In the genomic region with DNA sequence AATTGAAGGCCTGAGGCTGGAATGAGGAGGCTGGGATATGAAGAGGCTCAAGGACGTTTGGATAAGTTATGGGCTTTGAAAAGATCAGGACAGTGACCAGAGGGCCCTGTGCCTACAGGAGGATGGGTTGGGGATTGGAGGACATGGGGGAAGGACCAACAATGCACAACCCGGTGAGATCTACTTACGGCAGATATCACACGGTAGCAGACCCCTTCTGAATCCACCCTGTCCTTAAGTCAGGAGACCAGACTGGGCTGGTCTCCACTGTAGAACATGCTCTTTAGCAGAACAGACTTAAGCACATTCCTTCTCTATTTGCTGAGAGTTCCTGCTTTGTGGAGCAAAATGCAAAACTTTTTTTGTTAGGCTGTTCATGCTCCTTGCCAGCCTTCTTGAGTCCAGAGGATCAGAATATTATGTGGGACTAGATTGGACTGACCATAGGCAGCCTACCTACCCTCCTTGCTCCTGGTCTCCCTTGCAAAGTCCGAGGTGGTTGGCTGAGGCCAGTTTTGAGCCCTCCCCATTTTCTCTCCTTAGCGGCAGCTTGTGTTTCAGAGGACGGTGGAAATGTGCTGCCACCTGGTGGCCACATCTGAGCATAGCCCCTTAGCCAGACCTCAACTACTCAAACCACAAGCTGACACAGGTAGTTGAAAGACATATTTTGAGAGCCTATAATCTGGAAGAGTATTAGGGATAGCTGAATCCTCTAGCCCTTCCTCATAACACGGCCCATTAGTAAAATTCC, we compare ENCODE assay signal across 8 mouse cellular contexts. TPM values are rescaled to one million over a fixed set of nuclear protein-coding genes. Genes with fewer than 3 reads are reported as not detected.
DNase-seq lines count a peak whose midpoint lies in the region; ATAC-seq and TF ChIP-seq lines count a peak whose summit lies in the region.

No protein-coding gene starts in this region.

- H3K27ac ChIP-seq in cortical plate, adult 2 months (ENCODE audit: insufficient read depth, low read length): no peak overlapping the region

- no peaks in the 10 kb centered on the region for H3K4me1 ChIP-seq in cortical plate, adult 2 months (ENCODE audit: control insufficient read depth, insufficient read depth, low read length)
- H3K4me1 ChIP-seq in megakaryocyte, embryonic 14.5 days: peaks cover 100% of the 10 kb centered on the region

- H3K27me3 ChIP-seq in megakaryocyte, embryonic 14.5 days (replicated peaks): no peaks in the 10 kb centered on the region

- TF ChIP-seq CTCF in cortical plate, adult 2 months (IDR thresholded peaks at IDR 0.05; ENCODE audit: extremely low read depth, insufficient read depth, low read length): peak; percentile 86

- DNase-seq in adipocyte (ENCODE audit: low spot score): peak; percentile 91
- DNase-seq in gastrocnemius, postnatal 14 days: peak; percentile 78
- peak; percentile 46 to 72 for DNase-seq in left cerebral cortex, adult 8-10 months (ENCODE audit: low spot score in 2 of 2)
- peak; percentile 83 to 89 for DNase-seq in right cerebral cortex, postnatal 10 days (ENCODE audit: low spot score in 2 of 2)
- DNase-seq in urinary bladder, postnatal 10 days (ENCODE audit: low spot score): peak; percentile 45

- H3K9me3 ChIP-seq in megakaryocyte, embryonic 14.5 days: no peaks in the 10 kb centered on the region

- intact Hi-C loops in gastrocnemius, postnatal 14 days (cut with DNase I; ENCODE audit: low total_unique reads): loop anchor here (2.0 to 5.0 kb wide), 2 partner anchors 172 to 225 kb away; no protein-coding TSS in a partner anchor

- peaks cover 33% of the 10 kb centered on the region for H3K36me3 ChIP-seq in megakaryocyte, embryonic 14.5 days (replicated peaks; ENCODE audit: low read length)

- no peak for TF ChIP-seq POLR2A in cortical plate, adult 2 months (IDR thresholded peaks at IDR 0.05; ENCODE audit: extremely low read depth, insufficient read depth, low read length)

- ATAC-seq in inflammation-experienced regulatory T-cells, adult 6 months: peak; percentile 38

- H3K4me3 ChIP-seq in cortical plate, adult 2 months (ENCODE audit: insufficient read depth, low read length): no peak overlapping the region
- peak overlapping the region; percentile 64 for H3K4me3 ChIP-seq in megakaryocyte, embryonic 14.5 days (replicated peaks)

RNA-seq across cellular contexts. Expression of gene Tmigd3, which starts 28.9 kb away (rescaled TPM):
- 0.15 TPM in 1 of 2 replicates, not detected in the other for polyA plus RNA-seq in cortical plate, adult 2 months (2012; rRNA removed)
- total RNA-seq in gastrocnemius, postnatal 14 days (2021): not detected
- polyA plus RNA-seq in inflammation-experienced regulatory T-cells, adult 6 months (2017; shearing (Covaris generic)): not detected
- total RNA-seq in left cerebral cortex, adult 8-10 months (2022): not detected
- polyA plus RNA-seq in megakaryocyte, embryonic 14.5 days (2012; ENCODE audit: insufficient read depth, low replicate concordance): not detected in 2 replicates

RNA-seq across cellular contexts. Expression of gene Adora3, which starts 28.9 kb away (rescaled TPM):
- 1.5 and 2.0 TPM in 2 replicates for polyA plus RNA-seq in cortical plate, adult 2 months (2012; rRNA removed)
- total RNA-seq in gastrocnemius, postnatal 14 days (2021): not detected
- under 1 TPM in 2 of 3 experiments, not detected in 1; 0.26 to 0.39 TPM for polyA plus RNA-seq in inflammation-experienced regulatory T-cells, adult 6 months (2017; shearing (Covaris generic))
- 1 to 10 TPM; 1.3 to 2.5 (median 1.6) TPM for total RNA-seq in left cerebral cortex, adult 8-10 months (2022)
- polyA plus RNA-seq in megakaryocyte, embryonic 14.5 days (2012; ENCODE audit: insufficient read depth, low replicate concordance): 0.19 TPM in 1 of 2 replicates, not detected in the other

RNA-seq across cellular contexts. Expression of gene I830077J02Rik, which starts 32.9 kb away (rescaled TPM):
- polyA plus RNA-seq in cortical plate, adult 2 months (2012; rRNA removed): 1.8 and 2.0 TPM in 2 replicates
- total RNA-seq in gastrocnemius, postnatal 14 days (2021): under 1 TPM; 0.44 to 0.74 TPM
- polyA plus RNA-seq in inflammation-experienced regulatory T-cells, adult 6 months (2017; shearing (Covaris generic)): 1 to 10 TPM in 2 of 3 experiments, not detected in 1; 1.3 to 1.8 TPM
- total RNA-seq in left cerebral cortex, adult 8-10 months (2022): 1 to 10 TPM; 1.1 to 2.7 (median 1.4) TPM
- polyA plus RNA-seq in megakaryocyte, embryonic 14.5 days (2012; ENCODE audit: insufficient read depth, low replicate concordance): 34.4 and 41.9 TPM in 2 replicates

RNA-seq across cellular contexts. Expression of gene Wdr77, which starts 59.6 kb away (rescaled TPM):
- polyA plus RNA-seq in cortical plate, adult 2 months (2012; rRNA removed): 43.1 and 47.0 TPM in 2 replicates
- total RNA-seq in gastrocnemius, postnatal 14 days (2021): 10 to 100 TPM; 30.2 to 38.2 TPM
- 10 to 100 TPM; 43.7 to 76.5 (median 68.7) TPM for polyA plus RNA-seq in inflammation-experienced regulatory T-cells, adult 6 months (2017; shearing (Covaris generic))
- 10 to 100 TPM; 45.0 to 54.3 (median 52.6) TPM for total RNA-seq in left cerebral cortex, adult 8-10 months (2022)
- polyA plus RNA-seq in megakaryocyte, embryonic 14.5 days (2012; ENCODE audit: insufficient read depth, low replicate concordance): 39.6 and 78.6 TPM in 2 replicates

Comparison
In these comparisons a context has a peak if more than half of its experiments do, and no peak if none do; other contexts are left out.
1. RNA of gene I830077J02Rik, which starts 32.9 kb away (polyA plus RNA-seq): 34.4 to 41.9 TPM in megakaryocyte, embryonic 14.5 days; 1.8 to 2.0 TPM in cortical plate, adult 2 months and 1.3 to 1.8 TPM in inflammation-experienced regulatory T-cells, adult 6 months; every median in the first group is over 10 times any median in the second.
2. Peak in every context shown above with its lines, with median percentiles within 50 percentile points of each other: DNase-seq.